14 mouse cellular contexts compared by ENCODE assay signal in genomic region chr11:90196521-90197215, GRCm38 (mm10). TPM values are rescaled to one million over a fixed set of nuclear protein-coding genes. Genes with fewer than 3 reads are reported as not detected.
DNase-seq lines count a peak whose midpoint lies in the region; ATAC-seq and TF ChIP-seq lines count a peak whose summit lies in the region.
"Had no signal": no experiment of that assay in that cellular context is flagged by ENCODE, and none has a peak within 500 bp of the region (broad histone marks: within the 10 kb centered on the region; RNA-seq: fewer than 3 reads in every experiment).

No protein-coding gene starts in this region.

- DNase-seq in CD4-positive, CD25-positive, alpha-beta regulatory T cell, adult 2 months (ENCODE audit: low read depth, low spot score): peak; percentile 9
- peak; percentile 65 for DNase-seq in NIH3T3 (ENCODE audit: low read depth)
- no peak for DNase-seq in hindbrain, embryonic 11.5 days (ENCODE audit: low spot score)
- no peak for DNase-seq in hindbrain, postnatal 0 days (ENCODE audit: low spot score)
- DNase-seq: heart, postnatal 36 days; kidney, adult 11 months; kidney, postnatal 4 days; right cerebral cortex, postnatal 14 days had no signal

- no peak overlapping the region for H3K9ac ChIP-seq in liver, embryonic 16.5 days (ENCODE audit: low read depth, low read length)
- H3K9ac ChIP-seq in liver, embryonic 12.5 days: no peak overlapping the region
- H3K9ac ChIP-seq in hindbrain, embryonic 11.5 days (ENCODE audit: low read depth, low read length): no peak overlapping the region
- H3K9ac ChIP-seq in hindbrain, postnatal 0 days (replicated peaks; ENCODE audit: low read length): no peak overlapping the region
- H3K9ac ChIP-seq: limb, embryonic 13.5 days had no signal

- H3K4me2 ChIP-seq in liver, embryonic 16.5 days (ENCODE audit: low read depth, low read length): 0 out of 2 replicates have a peak overlapping the region, but pooled peaks have one; percentile 8
- no peak overlapping the region for H3K4me2 ChIP-seq in liver, embryonic 12.5 days
- H3K4me2 ChIP-seq in hindbrain, embryonic 11.5 days (replicated peaks; ENCODE audit: low read depth, low read length): no peak overlapping the region
- no peak overlapping the region for H3K4me2 ChIP-seq in hindbrain, postnatal 0 days (ENCODE audit: low read depth, low read length)
- H3K4me2 ChIP-seq: limb, embryonic 13.5 days had no signal

- TF ChIP-seq CTCF in small intestine, adult 2 months (IDR thresholded peaks at IDR 0.05; ENCODE audit: extremely low read depth, insufficient read length, insufficient replicate concordance, low read depth, low read length): no peak
- no peak for TF ChIP-seq CTCF in hindbrain, postnatal 0 days (IDR thresholded peaks at IDR 0.05; ENCODE audit: low read depth)

- H3K4me1 ChIP-seq in liver, embryonic 16.5 days (ENCODE audit: control insufficient read depth, low read depth, low read length): no peaks in the 10 kb centered on the region
- no peaks in the 10 kb centered on the region for H3K4me1 ChIP-seq in liver, embryonic 12.5 days
- peaks cover 5% of the 10 kb centered on the region for H3K4me1 ChIP-seq in small intestine, adult 2 months (ENCODE audit: control insufficient read depth, insufficient read depth, insufficient read length, low read length)
- H3K4me1 ChIP-seq in hindbrain, embryonic 11.5 days (replicated peaks; ENCODE audit: control insufficient read depth, insufficient read depth, low read length): no peaks in the 10 kb centered on the region
- H3K4me1 ChIP-seq in hindbrain, postnatal 0 days (ENCODE audit: insufficient read depth, low read length): no peaks in the 10 kb centered on the region
- H3K4me1 ChIP-seq: limb, embryonic 13.5 days had no signal

- 57% methylated on average over 12 of the region's 12 CpGs for WGBS in liver, embryonic 16.5 days (ENCODE audit: insufficient replicate concordance)
- 63% methylated on average over 12 of the region's 12 CpGs for WGBS in liver, embryonic 12.5 days (ENCODE audit: insufficient replicate concordance)
- WGBS in small intestine, adult 2 months: 19% methylated on average over 12 of the region's 12 CpGs
- WGBS in hindbrain, embryonic 11.5 days: 85% methylated on average over 12 of the region's 12 CpGs
- WGBS in hindbrain, postnatal 0 days: 81% methylated on average over 12 of the region's 12 CpGs

- H3K36me3 ChIP-seq in liver, embryonic 16.5 days (ENCODE audit: control insufficient read depth, insufficient read depth): no peaks in the 10 kb centered on the region
- no peaks in the 10 kb centered on the region for H3K36me3 ChIP-seq in liver, embryonic 12.5 days
- H3K36me3 ChIP-seq in small intestine, adult 2 months (ENCODE audit: control insufficient read depth, insufficient read depth, low read length): no peaks in the 10 kb centered on the region
- no peaks in the 10 kb centered on the region for H3K36me3 ChIP-seq in hindbrain, embryonic 11.5 days (ENCODE audit: control insufficient read depth, insufficient read depth, low read length)
- no peaks in the 10 kb centered on the region for H3K36me3 ChIP-seq in hindbrain, postnatal 0 days (ENCODE audit: insufficient read depth, low read length)
- H3K36me3 ChIP-seq: G1E; limb, embryonic 13.5 days had no signal

- ATAC-seq in liver, embryonic 16.5 days (ENCODE audit: low read depth): no peak
- ATAC-seq in liver, embryonic 12.5 days: no peak
- no peak for ATAC-seq in hindbrain, embryonic 11.5 days (ENCODE audit: low FRiP score)
- no peak for ATAC-seq in hindbrain, postnatal 0 days

- H3K27me3 ChIP-seq in liver, embryonic 16.5 days (ENCODE audit: control insufficient read depth, insufficient read depth, low read depth, low read length): no peaks in the 10 kb centered on the region
- no peaks in the 10 kb centered on the region for H3K27me3 ChIP-seq in liver, embryonic 12.5 days (replicated peaks)
- H3K27me3 ChIP-seq in small intestine, adult 2 months (ENCODE audit: control insufficient read depth, insufficient read depth, low read length): no peaks in the 10 kb centered on the region
- no peaks in the 10 kb centered on the region for H3K27me3 ChIP-seq in hindbrain, embryonic 11.5 days (ENCODE audit: control insufficient read depth, insufficient read depth, low read length)
- no peaks in the 10 kb centered on the region for H3K27me3 ChIP-seq in hindbrain, postnatal 0 days (ENCODE audit: insufficient read depth, low read length)
- H3K27me3 ChIP-seq: limb, embryonic 13.5 days had no signal

- no peak for TF ChIP-seq POLR2A in small intestine, adult 2 months (IDR thresholded peaks at IDR 0.05; ENCODE audit: low read depth, low read length)

- no peak overlapping the region for H3K4me3 ChIP-seq in liver, embryonic 16.5 days (ENCODE audit: low read depth, low read length)
- no peak overlapping the region for H3K4me3 ChIP-seq in liver, embryonic 12.5 days
- no peak overlapping the region for H3K4me3 ChIP-seq in small intestine, adult 2 months (ENCODE audit: low read depth, low read length)
- H3K4me3 ChIP-seq in hindbrain, embryonic 11.5 days (ENCODE audit: low read depth, low read length): no peak overlapping the region
- H3K4me3 ChIP-seq in hindbrain, postnatal 0 days (ENCODE audit: low read length): no peak overlapping the region
- H3K4me3 ChIP-seq: limb, embryonic 13.5 days had no signal

- H3K27ac ChIP-seq in liver, embryonic 16.5 days (ENCODE audit: low read length): no peak overlapping the region
- no peak overlapping the region for H3K27ac ChIP-seq in liver, embryonic 12.5 days
- H3K27ac ChIP-seq in small intestine, adult 2 months (ENCODE audit: insufficient read depth, low read depth, low read length): peak overlapping the region; percentile 57
- no peak overlapping the region for H3K27ac ChIP-seq in hindbrain, embryonic 11.5 days (ENCODE audit: low read depth, low read length)
- H3K27ac ChIP-seq in hindbrain, postnatal 0 days: no peak overlapping the region
- H3K27ac ChIP-seq: limb, embryonic 13.5 days; macrophage had no signal

- H3K9me3 ChIP-seq in liver, embryonic 16.5 days (replicated peaks; ENCODE audit: control insufficient read depth, low read length): no peaks in the 10 kb centered on the region
- no peaks in the 10 kb centered on the region for H3K9me3 ChIP-seq in liver, embryonic 12.5 days (replicated peaks)
- no peaks in the 10 kb centered on the region for H3K9me3 ChIP-seq in hindbrain, embryonic 11.5 days (ENCODE audit: control insufficient read depth, low read length)
- H3K9me3 ChIP-seq in hindbrain, postnatal 0 days (ENCODE audit: low read length): no peaks in the 10 kb centered on the region
- H3K9me3 ChIP-seq: limb, embryonic 13.5 days had no signal

RNA-seq across cellular contexts. Expression of gene Gm45716, which starts 9.2 kb away (rescaled TPM):
- 3.8 TPM in 2 replicates for polyA plus RNA-seq in liver, embryonic 16.5 days (2015; fragmentation: Nextera tagmentation; extraction: Ambion mirVana)
- polyA plus RNA-seq in liver, embryonic 12.5 days (2016; fragmentation: Nextera tagmentation; extraction: Ambion mirVana): 3.0 and 3.4 TPM in 2 replicates
- polyA plus RNA-seq in small intestine, adult 2 months (2012; rRNA removed): 1.7 and 3.0 TPM in 2 replicates
- 17.8 and 20.3 TPM in 2 replicates for polyA plus RNA-seq in hindbrain, embryonic 11.5 days (2014; fragmentation: Nextera tagmentation; extraction: Ambion mirVana)
- 5.6 and 13.5 TPM in 2 replicates for total RNA-seq in hindbrain, postnatal 0 days (2014; rRNA removed)
- polyA plus RNA-seq in hindbrain, postnatal 0 days (2015; fragmentation: Nextera tagmentation; extraction: Ambion mirVana): 22.2 and 22.9 TPM in 2 replicates

RNA-seq across cellular contexts. Expression of gene Mmd, which starts 52.6 kb away (rescaled TPM):
- 11.5 and 12.2 TPM in 2 replicates for polyA plus RNA-seq in liver, embryonic 16.5 days (2015; fragmentation: Nextera tagmentation; extraction: Ambion mirVana)
- polyA plus RNA-seq in liver, embryonic 12.5 days (2016; fragmentation: Nextera tagmentation; extraction: Ambion mirVana): 10.6 and 12.0 TPM in 2 replicates
- polyA plus RNA-seq in small intestine, adult 2 months (2012; rRNA removed): 10.3 and 21.2 TPM in 2 replicates
- 47.7 and 57.6 TPM in 2 replicates for polyA plus RNA-seq in hindbrain, embryonic 11.5 days (2014; fragmentation: Nextera tagmentation; extraction: Ambion mirVana)
- total RNA-seq in hindbrain, postnatal 0 days (2014; rRNA removed): 200 and 229 TPM in 2 replicates
- 97.2 and 101 TPM in 2 replicates for polyA plus RNA-seq in hindbrain, postnatal 0 days (2015; fragmentation: Nextera tagmentation; extraction: Ambion mirVana)

Comparison
In these comparisons a context has a peak if more than half of its experiments do, and no peak if none do; other contexts are left out.
1. DNase-seq: peak in CD4-positive, CD25-positive, alpha-beta regulatory T cell, adult 2 months (single experiment) and NIH3T3 (single experiment); none in hindbrain, embryonic 11.5 days (single experiment) and hindbrain, postnatal 0 days (single experiment).